Mouse (Mus musculus): Measurements from ENCODE around the gene Ntn1.

Gene Ntn1

DNA sequence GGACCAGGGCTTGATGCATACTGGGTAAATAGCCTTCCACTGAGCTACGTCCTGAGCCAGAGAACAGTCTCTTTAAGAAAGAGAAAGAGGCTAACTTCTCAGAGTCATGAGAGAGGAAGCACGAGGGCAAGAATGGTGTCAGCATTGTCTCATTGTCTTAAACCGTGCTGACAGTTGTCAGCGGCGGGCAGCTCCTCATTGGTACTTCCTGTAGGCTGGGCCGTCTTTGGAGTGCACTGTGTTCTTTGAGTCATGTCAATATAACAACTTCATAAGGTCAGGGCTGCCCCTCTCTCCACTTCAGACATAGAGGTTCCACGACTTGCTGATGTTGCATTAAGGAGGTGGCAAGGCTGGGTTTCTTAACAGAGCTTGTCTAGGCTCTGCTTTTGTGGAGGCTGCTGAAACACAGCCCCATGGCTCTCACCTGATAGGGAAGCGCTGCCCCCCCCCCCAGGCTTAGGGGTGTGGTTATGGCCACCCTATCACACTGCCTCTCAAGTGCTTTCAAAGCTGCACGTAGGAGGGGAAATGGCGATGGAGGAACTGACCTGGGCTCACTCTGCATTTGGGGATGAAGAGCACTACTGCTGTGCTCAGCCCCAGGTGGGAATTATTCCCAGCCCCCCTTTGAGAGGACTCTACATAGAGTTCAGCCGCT, 6.8 kb upstream of the Ntn1 start:
- DNase-seq (ENCODE audit: low read depth, low spot score), result no peak

DNA sequence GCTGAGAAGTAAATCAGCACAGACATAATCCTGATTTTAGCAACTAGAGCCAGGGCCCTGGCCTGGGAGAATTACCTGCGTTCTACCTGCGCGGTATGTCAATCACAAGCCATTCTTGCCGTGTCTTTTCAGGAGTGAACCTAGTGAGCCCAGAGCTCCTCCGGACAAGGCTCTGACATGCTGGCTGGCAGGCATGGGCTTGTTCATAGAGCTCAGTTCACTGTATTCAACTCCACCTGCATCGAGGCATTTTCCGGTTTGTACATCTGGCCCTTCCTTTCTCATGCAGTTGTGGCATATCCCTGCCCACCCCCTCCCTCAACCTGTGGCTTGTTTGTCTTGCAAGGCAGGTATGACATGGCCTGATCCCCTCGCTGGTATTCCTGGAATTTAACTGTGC, 5.0 kb upstream of the Ntn1 start:
- no peak for DNase-seq (ENCODE audit: low read depth, low spot score)

GRCm38 (mm10) chr11:68404185-68404584, 3.6 kb upstream of the Ntn1 start:
- no peak for DNase-seq (ENCODE audit: low read depth, low spot score)

- no peak for DNase-seq (ENCODE audit: low read depth, low spot score)
Measured at GRCm38 (mm10) chr11:68401428-68401827, 805 bp upstream of the Ntn1 start.

DNA sequence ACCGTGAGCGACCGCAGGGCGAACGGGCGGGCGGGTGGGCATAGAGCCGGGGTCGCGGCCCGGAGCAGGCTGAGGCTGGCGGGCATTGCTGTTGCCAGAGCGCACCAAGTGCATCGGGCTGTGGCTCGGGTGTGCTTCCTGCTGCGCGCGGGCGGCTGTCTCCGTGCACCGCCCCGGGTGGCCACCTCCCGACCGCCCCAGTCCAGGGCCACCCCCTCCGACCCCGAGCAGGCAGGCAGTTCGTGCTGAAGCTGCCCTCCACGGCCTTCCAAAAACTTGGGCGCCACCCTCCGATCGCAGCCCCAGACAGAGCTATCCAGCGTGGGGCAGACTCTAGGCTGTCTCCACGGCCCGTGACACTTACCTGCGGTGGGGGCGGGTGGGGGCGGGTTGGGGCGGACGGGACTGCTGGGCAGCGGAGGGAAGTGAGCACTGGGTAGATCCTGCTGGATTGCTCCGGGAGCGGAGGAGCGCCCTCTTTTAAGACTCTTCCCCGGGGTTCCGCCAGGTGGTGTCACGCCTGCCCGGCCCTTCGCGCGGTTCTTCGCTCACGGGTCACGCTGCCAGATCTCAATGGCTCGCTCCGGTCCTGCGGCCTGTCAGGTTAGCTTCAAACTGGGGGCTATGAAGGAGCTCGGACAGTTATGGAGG, 477 bp downstream of the Ntn1 start:
- DNase-seq (ENCODE audit: low read depth, low spot score), result no peak

GRCm38 (mm10) chr11:68399548-68400020, 1.0 kb downstream of the Ntn1 start:
- no peak for DNase-seq (ENCODE audit: low read depth, low spot score)

DNA sequence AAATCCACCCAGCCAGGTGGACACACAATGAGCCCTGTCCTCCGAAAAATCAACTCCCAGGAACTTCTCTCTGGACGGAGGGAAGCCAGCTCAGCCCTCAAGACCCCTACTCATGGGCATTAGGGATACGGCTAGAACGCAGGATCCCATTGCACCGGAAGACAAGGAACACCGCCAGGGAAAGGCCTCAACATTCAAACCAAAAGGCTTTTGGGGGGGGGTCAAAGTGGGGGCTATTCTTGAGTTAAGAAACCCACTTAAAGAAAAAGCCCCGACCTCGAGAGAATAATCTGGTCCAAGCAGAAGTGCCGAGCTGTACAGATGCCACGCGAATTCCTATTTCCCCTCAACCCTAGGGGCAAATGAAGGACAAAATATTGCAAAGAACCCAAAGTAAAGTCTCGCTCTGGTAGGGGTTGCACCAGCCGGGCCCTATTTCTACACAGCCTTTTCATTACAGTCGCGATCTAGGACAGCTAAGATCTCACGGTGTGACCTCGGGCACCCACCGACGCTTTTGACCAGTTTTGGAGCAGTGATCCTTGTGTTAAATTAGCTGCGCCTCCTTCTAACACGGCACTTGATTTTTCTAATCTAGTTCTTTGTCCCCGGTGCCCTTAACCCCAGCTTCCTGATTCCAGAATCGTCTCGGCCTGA, 1.6 kb downstream of the Ntn1 start:
- DNase-seq (ENCODE audit: low read depth, low spot score), result no peak

DNA sequence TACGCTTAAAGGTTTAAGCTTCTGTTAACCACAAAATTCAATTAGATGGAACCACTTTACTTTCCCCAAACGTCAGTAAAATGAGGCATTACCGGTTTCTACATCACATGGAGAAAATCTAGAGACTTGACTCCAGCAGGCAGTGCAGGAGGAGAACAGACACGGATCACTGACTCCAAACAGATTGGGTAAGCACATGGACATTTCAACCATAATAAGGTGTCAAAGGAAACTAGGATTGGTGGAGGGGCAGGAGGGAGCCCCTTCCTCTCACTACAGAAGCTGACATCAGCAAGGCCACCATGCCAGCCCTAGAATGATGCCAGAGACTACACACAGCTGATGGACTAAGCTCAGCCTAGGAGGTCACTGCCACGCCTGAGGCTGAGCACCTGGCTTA, 5.1 kb downstream of the Ntn1 start:
- DNase-seq (ENCODE audit: low read depth, low spot score), result no peak

DNA sequence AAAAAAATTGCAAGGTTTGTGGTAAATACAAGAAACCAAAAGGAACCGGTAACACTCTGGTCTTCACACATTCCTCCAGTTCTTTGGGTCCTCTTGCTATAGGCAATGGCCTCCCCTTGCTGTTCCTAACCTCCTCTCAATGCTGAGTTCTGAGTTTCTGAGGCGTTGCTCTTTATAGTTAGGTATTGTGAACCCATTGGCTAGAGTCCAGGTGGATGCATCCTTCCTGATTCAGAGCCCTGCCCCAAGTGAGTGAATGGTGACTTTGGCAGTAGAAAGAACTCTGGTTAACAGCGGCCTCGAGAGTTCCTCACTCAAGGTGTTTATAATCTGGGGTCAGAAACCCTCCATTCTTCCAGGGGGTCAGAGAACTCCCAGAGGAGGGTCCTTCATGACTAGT, 5.9 kb downstream of the Ntn1 start:
- DNase-seq (ENCODE audit: low read depth, low spot score), result no peak

- DNase-seq (ENCODE audit: low read depth, low spot score), result no peak
Measured at GRCm38 (mm10) chr11:68393897-68394490, 6.6 kb downstream of the Ntn1 start.

DNA sequence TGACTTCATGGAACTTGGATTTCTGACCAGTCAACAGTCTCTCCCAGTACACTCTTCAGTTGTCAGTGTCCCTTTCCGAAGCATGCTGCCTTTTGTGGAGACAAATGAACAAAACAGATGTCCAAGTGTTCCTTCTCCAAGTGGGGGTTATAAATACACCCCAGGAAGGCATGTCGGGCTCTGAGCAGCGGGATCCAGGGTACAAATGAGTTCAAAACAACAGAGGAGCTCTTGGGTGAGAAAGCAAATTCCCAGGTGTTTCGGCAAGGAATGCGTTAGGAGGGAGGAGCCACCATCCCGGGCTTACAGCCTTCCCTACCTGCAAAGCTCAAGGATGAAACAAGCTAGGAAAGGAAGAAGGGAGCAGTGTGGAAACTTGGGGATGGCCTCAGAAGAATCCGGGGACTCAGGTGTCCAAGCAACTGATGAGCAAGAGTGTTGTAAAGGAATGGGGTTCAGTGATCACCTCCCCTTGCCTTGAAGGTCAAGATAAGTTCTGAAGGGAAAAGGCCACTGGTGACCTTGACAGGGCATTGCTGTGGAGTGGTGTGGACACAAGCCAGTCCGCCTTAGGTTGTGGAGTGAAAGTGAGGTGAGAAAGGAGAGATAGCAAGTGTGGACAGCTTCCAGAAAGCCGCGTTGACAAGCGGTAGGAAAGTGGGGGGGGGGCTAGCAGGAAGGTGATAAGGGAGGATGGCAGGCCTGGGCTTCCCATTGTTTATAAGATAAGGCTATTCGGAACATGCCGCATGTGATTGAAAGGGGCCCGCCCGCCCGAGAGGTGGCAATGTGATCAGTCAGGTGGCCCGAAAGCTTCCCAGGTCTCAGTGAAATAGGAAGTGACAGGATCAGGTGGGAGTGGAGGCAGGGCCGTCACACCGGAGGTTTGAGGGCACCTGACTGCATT, 10.0 kb downstream of the Ntn1 start:
- DNase-seq (ENCODE audit: low read depth, low spot score), result no peak

- DNase-seq (ENCODE audit: low read depth, low spot score), result no peak
Measured at GRCm38 (mm10) chr11:68389621-68390020, 11.0 kb downstream of the Ntn1 start.

DNA sequence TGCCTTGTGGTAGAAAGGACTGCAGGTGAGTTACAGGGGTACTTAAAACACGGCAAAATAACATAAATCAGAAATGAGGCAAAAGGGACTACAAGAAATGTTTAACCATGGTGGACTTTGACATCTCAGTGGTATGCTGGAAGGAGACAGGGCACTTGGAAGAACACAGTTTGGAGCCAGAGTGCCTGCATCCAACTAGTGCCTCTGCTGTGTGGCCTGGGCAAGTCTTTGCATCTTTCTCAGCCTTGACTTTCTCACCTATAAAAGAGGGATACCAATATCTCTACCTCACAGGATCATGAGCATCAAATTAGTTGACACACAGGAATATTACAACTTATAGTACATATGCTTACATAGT, 12.0 kb downstream of the Ntn1 start:
- no peak for DNase-seq (ENCODE audit: low read depth, low spot score)

DNA sequence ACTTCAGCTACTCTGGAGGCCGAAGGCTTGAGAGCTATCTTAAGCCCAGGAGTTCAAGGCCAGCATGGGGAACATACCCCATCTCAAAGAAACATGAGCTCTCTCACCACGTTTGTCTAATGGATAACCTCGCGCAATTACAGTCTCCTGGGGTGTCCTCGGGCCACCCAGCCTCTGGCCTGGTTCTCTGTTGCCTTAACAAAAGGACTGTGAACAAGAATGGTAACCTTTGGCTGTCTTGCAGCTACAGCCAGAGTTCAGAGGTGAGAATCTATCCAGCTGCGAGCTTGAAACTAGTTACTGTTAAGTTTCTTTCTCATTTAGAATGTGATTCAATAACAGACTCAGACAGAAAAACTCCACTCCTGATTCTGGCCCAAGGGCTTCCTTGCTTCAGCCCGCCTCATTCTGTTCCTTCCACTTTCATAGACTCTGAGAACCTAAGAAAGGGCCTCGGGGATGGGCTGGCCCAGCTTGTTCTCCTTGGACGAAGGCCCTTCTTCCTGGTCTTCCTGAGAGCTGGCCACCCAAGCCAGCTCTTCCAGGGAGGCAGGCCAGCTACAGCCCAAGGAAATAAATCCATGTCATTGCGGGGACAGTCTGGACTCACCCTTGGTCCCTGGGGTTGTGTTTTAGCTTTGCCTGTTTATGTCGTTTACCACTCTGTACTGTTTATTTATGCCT, 12.5 kb downstream of the Ntn1 start:
- DNase-seq (ENCODE audit: low read depth, low spot score), result no peak

- no peak for DNase-seq (ENCODE audit: low read depth, low spot score)
Measured at GRCm38 (mm10) chr11:68387441-68387760, 13.2 kb downstream of the Ntn1 start.

GRCm38 (mm10) chr11:68386589-68387440, 13.8 kb downstream of the Ntn1 start:
- DNase-seq (ENCODE audit: low read depth, low spot score), result no peak

GRCm38 (mm10) chr11:68385921-68386588, 14.6 kb downstream of the Ntn1 start:
- DNase-seq (ENCODE audit: low read depth, low spot score), result no peak

DNA sequence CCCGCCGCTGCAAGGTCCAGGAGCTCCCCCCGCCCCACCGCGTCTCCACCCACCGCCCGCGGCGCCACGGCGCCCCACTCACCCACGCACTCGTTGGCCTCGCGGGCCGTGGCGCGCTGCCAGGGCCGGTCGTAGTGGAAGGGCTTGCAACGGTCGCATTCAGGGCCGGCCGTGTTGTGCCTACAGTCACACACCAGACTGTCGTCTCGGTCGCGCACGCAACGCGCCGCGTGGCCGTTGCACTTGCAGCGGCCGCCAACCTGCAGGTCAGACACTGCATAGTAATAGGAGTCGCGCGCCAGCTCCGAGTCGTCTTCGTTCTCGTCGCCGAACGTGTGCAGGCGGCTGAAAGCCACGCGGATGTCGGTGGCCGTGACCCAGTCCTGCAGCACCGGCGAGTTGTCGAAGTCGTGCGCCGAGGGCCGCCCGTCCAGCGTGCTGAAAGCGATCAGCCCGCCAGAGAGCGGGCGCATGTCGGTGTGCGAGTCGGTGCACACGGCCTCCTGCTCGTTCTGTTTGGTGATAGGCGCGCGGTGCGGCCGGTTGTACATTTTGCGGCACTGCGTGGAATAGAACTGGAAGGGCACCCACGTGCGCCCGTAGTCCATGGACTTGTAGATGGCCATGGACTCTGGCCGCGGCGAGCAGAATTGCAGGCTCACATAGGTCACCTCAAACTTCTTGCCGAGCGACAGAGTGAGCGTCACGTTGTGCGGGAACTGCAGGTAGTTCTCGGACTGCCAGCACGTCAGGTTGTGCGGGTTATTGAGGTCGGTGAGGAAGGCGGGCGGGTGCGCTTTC, 15.4 kb downstream of the Ntn1 start:
- DNase-seq (ENCODE audit: low read depth, low spot score), result no peak

DNA sequence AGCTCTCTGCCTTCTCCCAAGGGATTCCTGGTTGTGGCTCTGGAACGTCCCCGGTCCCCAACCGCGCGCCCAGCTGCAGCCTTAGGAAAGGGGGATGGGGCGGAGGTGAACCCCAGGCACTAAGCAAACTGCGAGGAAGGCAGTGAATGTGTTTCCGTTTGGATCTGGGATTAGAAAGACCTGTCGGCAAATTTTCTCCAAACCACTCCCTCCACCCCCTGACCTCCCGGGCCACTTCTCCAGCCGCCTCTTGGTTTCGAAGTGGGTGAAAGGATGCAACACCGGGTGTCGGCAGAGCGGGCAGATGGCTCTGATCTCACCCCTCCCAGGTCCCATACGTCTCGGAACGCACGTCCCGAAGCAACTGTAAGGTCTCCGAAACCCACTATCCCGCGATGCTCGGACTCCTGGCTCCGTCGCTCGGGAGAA, 16.0 kb downstream of the Ntn1 start:
- no peak for DNase-seq (ENCODE audit: low read depth, low spot score)

Data from c-Kit-negative CD71-positive TER-119-positive erythroid progenitor cells, embryonic 14.5 days (primary cell).